Mouse (Mus musculus) cerebellum, adult 2 months (tissue): ENCODE results near the gene Fes. TPM values are rescaled to one million over a fixed set of nuclear protein-coding genes. Genes with fewer than 3 reads are reported as not detected.
A peak's percentile ranks its signal among the peaks of the same experiment; 100 is the strongest.

Experiments
- DNase-seq, 2 experiments: peaks; one replicate each; pipeline ENCODE4 v3.0.0; 2021
- H3K27ac ChIP-seq: fragments of 200-500 bp; 2 replicates; pipeline ENCODE4 v1.5.1; 2012; ENCODE audit warnings: low read length, control low read depth, inconsistent platforms; ENCODE audit not compliant: insufficient read depth
- H3K27me3 ChIP-seq: fragments of 200-500 bp; 2 replicates; pipeline ENCODE4 v1.6.1; 2012; ENCODE audit warnings: inconsistent platforms, mild to moderate bottlenecking, low read length, moderate library complexity; ENCODE audit not compliant: control insufficient read depth, insufficient read depth
- H3K4me1 ChIP-seq: fragments of 200-500 bp; 2 replicates; pipeline ENCODE4 v1.6.1; 2011; ENCODE audit warnings: low read length; ENCODE audit not compliant: control insufficient read depth, insufficient read depth
- H3K4me3 ChIP-seq: fragments of 200-500 bp; replicated peaks from 2 replicates; pipeline ENCODE3; 2011; ENCODE audit warnings: mild to moderate bottlenecking, low read depth, low read length, control low read depth; ENCODE audit not compliant: insufficient read depth
- CTCF ChIP-seq: fragments of 200-500 bp; IDR thresholded peaks from 2 replicates; pipeline ENCODE4 v1.5.1; 2011; ENCODE audit warnings: low read depth, mild to moderate bottlenecking, control low read depth, low read length, moderate library complexity, borderline replicate concordance; ENCODE audit not compliant: insufficient read depth
- POLR2A ChIP-seq: fragments of 200-500 bp; IDR thresholded peaks from 2 replicates; pipeline ENCODE4 v1.6.1; 2011; ENCODE audit warnings: low read length, control low read depth, borderline replicate concordance; ENCODE audit not compliant: insufficient read depth
- WGBS: fragments of 180-500 bp; shearing (Covaris S2); methylation state at CpG from one replicate; pipeline ENCODE4 v1.1.7; 2018; 5-methylcytosine and 5-hydroxymethylcytosine counted together
- polyA plus RNA-seq: library from polyadenylated mRNA; depleted of rRNA; stranded (reverse); fragments of >200 nt; gene quantifications from 2 replicates; pipeline ENCODE4 v1.2.3, GENCODE M21; 2012; rRNA removed

Gene Fes
- polyA plus RNA-seq, 1 experiment = 4.2 TPM

DNA sequence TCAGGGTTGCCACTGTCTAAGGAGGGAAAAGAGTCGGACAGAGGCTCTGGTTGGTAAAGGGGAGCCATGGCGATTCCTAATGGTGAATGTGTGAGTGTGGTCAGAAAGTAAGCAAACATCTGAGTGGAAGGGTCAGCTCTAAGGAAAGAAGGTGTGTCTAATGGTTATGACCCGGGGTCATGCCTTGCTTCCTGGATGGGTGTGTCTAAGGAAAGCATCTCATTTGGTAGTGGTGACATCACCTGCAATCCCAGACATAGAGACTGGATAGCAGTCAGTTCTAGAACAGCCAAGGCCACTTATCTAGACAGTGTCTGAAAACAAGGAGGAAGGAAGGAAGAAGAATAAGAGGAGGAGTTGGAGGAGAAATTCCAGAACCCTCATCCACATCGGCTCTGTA lies 52.9 kb downstream of the Fes start:
- peaks cover 42% of the 10 kb centered on the region for H3K4me1 ChIP-seq
- TF ChIP-seq POLR2A (no peak), CTCF (no peak)

DNA sequence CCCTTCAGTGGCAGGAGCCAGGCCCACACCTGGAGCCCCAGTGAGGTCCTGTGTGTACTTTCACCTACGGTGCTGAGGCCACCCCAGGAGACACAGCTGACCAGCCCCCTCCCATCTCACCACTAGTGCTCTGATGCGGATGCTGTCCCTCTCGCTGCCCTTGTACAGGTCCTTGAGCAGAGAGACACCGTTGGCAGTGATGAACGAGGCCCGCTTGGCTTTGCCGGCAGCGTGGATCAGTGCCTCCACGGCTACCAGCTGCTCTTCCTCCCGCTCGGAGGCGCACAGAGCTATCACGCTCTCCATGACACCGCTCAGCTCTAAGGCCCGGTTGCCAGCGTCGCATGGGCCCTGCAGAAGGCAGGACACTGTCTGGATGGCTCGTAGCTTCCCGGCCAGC lies 56.3 kb downstream of the Fes start:
- peaks cover 34% of the 10 kb centered on the region for H3K4me1 ChIP-seq
- WGBS = 60% methylated on average over 19 of the region's 19 CpGs
- H3K4me3 ChIP-seq = no peak overlapping the region
- TF ChIP-seq CTCF = no peak
- TF ChIP-seq POLR2A = no peak
- no peaks in the 10 kb centered on the region for H3K27me3 ChIP-seq
- DNase-seq = no peak
- H3K27ac ChIP-seq = no peak overlapping the region

More for the DNA sequence above, 52.9 kb downstream of the Fes start:
- Histone ChIP-seq H3K27ac (no peak overlapping the region), H3K27me3 (no peaks in the 10 kb centered on the region), H3K4me3 (no peak overlapping the region)
- no peak for DNase-seq
- 89% methylated on average over 4 of the region's 4 CpGs for WGBS

DNA sequence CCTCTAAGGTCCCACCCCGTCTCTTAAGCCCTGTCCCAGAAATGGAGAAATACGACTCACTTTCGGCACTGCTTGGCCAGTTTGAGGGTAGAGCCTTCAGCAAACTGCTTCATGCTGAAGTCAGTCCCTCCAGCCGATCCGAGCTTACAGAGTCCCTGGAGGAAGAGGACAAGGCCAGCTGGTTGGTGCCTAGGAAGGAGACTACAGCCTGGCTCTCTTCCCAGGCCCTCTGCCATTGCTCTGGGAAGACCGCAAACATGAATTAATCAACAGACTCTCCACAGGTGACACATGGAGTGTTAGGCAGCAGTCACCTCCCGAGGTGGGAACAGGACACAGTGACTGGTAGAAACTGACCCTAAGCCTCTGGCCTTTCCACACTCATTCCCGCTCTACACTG lies 57.5 kb downstream of the Fes start:
- Histone ChIP-seq H3K4me1 (peaks cover 28% of the 10 kb centered on the region), H3K27ac (no peak overlapping the region), H3K27me3 (no peaks in the 10 kb centered on the region), H3K4me3 (no peak overlapping the region)
- WGBS = 34% methylated on average over 8 of the region's 8 CpGs
- no peak for TF ChIP-seq CTCF
- no peak for TF ChIP-seq POLR2A
- peak; percentile 60 to 76 for DNase-seq

Other genes with a start within 250 kb of the Fes start
- 10.7 and 11.5 TPM in 2 replicates for gene Sema4b, start 201.1 kb downstream of the Fes start, polyA plus RNA-seq
- 40.1 and 45.0 TPM in 2 replicates for gene Cib1, start 155.1 kb downstream of the Fes start, polyA plus RNA-seq
- 3.9 and 4.1 TPM in 2 replicates for gene Gdpgp1, start 155.1 kb downstream of the Fes start, polyA plus RNA-seq
- gene Ttll13, start 141.6 kb downstream of the Fes start, polyA plus RNA-seq = 0.69 and 0.98 TPM in 2 replicates
- 67.1 and 70.8 TPM in 2 replicates for gene Ngrn, start 126.7 kb downstream of the Fes start, polyA plus RNA-seq
- gene Vps33b, start 118.3 kb downstream of the Fes start, polyA plus RNA-seq = 30.9 and 31.5 TPM in 2 replicates
- gene Prc1, start 93.5 kb downstream of the Fes start, polyA plus RNA-seq = 1.0 and 1.2 TPM in 2 replicates
- gene Rccd1, start 63.5 kb downstream of the Fes start, polyA plus RNA-seq = 19.4 and 21.4 TPM in 2 replicates
- gene Unc45a, start 46.9 kb downstream of the Fes start, polyA plus RNA-seq = 81.8 and 97.8 TPM in 2 replicates
- gene Hddc3, start 44.8 kb downstream of the Fes start, polyA plus RNA-seq = 57.7 and 61.0 TPM in 2 replicates
- 167 and 188 TPM in 2 replicates for gene Man2a2, start 16.6 kb downstream of the Fes start, polyA plus RNA-seq
- 34.4 and 37.3 TPM in 2 replicates for gene Furin, start 17.5 kb upstream of the Fes start, polyA plus RNA-seq
- 5.4 and 6.4 TPM in 2 replicates for gene Blm, start 147.2 kb upstream of the Fes start, polyA plus RNA-seq